Mouse (Mus musculus): Measurements from ENCODE around the gene Coro1c. TPM values are rescaled to one million over a fixed set of nuclear protein-coding genes. Genes with fewer than 3 reads are reported as not detected.

The Coro1c gene
- polyA plus RNA-seq, 1 experiment from 2014 or later = 175 TPM

Other genes with a start within 250 kb of the Coro1c start
- not detected in 2 replicates for gene 1700069L16Rik, start 184.0 kb downstream of the Coro1c start, polyA plus RNA-seq (2015; fragmentation: Nextera tagmentation; extraction: Ambion mirVana)
- 5.6 and 7.1 TPM in 2 replicates for gene Ficd, start 173.0 kb downstream of the Coro1c start, polyA plus RNA-seq (2015; fragmentation: Nextera tagmentation; extraction: Ambion mirVana)
- gene Sart3, start 136.2 kb downstream of the Coro1c start, polyA plus RNA-seq (2015; fragmentation: Nextera tagmentation; extraction: Ambion mirVana) = 30.2 and 30.6 TPM in 2 replicates
- 99.0 and 114 TPM in 2 replicates for gene Iscu, start 136.0 kb downstream of the Coro1c start, polyA plus RNA-seq (2015; fragmentation: Nextera tagmentation; extraction: Ambion mirVana)
- 56.6 and 63.7 TPM in 2 replicates for gene Tmem119, start 108.2 kb downstream of the Coro1c start, polyA plus RNA-seq (2015; fragmentation: Nextera tagmentation; extraction: Ambion mirVana)
- gene Selplg, start 76.1 kb downstream of the Coro1c start, polyA plus RNA-seq (2015; fragmentation: Nextera tagmentation; extraction: Ambion mirVana) = 6.8 and 7.5 TPM in 2 replicates
- gene Ssh1, start 85.1 kb upstream of the Coro1c start, polyA plus RNA-seq (2015; fragmentation: Nextera tagmentation; extraction: Ambion mirVana) = 7.1 and 7.8 TPM in 2 replicates
- gene Dao, start 94.9 kb upstream of the Coro1c start, polyA plus RNA-seq (2015; fragmentation: Nextera tagmentation; extraction: Ambion mirVana) = 31.0 and 32.5 TPM in 2 replicates
- gene Usp30, start 156.7 kb upstream of the Coro1c start, polyA plus RNA-seq (2015; fragmentation: Nextera tagmentation; extraction: Ambion mirVana) = 9.1 and 9.3 TPM in 2 replicates
- 1.7 and 2.0 TPM in 2 replicates for gene Svop, start 182.8 kb upstream of the Coro1c start, polyA plus RNA-seq (2015; fragmentation: Nextera tagmentation; extraction: Ambion mirVana)
- 7.6 and 10.1 TPM in 2 replicates for gene Alkbh2, start 219.5 kb upstream of the Coro1c start, polyA plus RNA-seq (2015; fragmentation: Nextera tagmentation; extraction: Ambion mirVana)
- 32.2 and 35.5 TPM in 2 replicates for gene Ung, start 221.6 kb upstream of the Coro1c start, polyA plus RNA-seq (2015; fragmentation: Nextera tagmentation; extraction: Ambion mirVana)
- gene Acacb, start 237.8 kb upstream of the Coro1c start, polyA plus RNA-seq (2015; fragmentation: Nextera tagmentation; extraction: Ambion mirVana) = 1.1 and 1.4 TPM in 2 replicates

Data from intestine, embryonic 16.5 days (tissue).